Mouse (Mus musculus) left cerebral cortex, postnatal 14 days (tissue): ENCODE measurements at regions not wholly inside any gene's neighbourhood (a gene's known extent, or its start where the extent isn't known, plus 50 kb on each side); places are given as distances from the start of the nearest gene placed in this dataset.

ENCODE experiments used
- DNase-seq, 2 experiments: peaks; one replicate each; pipeline ENCODE4 v3.0.0; 2021 to 2022; ENCODE audit warnings: low spot score in 2 of 2, mixed read lengths in 1 of 2
- intact Hi-C: fragments of 180-260 bp; cut with DNase I; formaldehyde crosslinking; loops from one replicate; pipeline ENCODE4 v1.15.1; 2025

DNA sequence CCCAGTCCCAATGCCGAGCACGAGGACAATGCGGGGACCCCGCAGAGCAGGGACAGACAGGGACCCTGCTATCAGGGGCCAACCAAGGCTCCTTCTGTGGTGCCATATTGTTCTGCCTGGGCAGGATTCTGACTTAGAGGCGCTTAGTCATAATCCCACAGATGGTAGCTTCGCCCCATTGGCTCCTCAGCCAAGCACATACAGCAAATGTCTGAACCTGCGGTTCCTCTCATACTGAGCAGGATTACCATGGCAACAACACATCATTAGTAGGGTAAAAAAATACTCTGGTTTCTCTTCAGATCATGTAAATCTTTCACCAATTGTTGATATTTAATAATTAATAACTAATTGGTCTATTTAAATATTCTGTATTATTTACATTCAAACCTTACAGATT lies 2140.3 kb upstream of the Cdh20 start:
- intact Hi-C loops = no loop called here
- DNase-seq = peak; percentile 97 to 98

DNA sequence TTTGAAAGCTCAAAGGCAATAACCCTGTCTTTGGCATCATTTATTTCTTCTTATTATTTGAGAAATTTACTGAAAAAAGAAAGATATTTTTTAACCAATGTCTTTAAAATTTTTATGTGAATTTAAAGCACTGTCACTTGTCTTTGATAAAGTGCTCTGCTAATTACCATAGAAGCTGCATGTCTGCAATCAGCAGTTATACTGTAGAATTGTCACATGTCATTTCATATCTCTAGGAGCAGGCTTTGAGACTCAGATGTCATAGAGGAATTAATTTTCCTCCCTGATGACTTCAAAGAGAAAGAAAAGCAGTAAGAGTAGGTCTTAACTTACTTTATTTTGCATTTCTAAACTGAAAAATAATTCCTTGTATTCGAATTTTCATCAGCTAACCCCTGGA lies 2123.9 kb upstream of the Cdh20 start:
- intact Hi-C loops = no loop called here

DNA sequence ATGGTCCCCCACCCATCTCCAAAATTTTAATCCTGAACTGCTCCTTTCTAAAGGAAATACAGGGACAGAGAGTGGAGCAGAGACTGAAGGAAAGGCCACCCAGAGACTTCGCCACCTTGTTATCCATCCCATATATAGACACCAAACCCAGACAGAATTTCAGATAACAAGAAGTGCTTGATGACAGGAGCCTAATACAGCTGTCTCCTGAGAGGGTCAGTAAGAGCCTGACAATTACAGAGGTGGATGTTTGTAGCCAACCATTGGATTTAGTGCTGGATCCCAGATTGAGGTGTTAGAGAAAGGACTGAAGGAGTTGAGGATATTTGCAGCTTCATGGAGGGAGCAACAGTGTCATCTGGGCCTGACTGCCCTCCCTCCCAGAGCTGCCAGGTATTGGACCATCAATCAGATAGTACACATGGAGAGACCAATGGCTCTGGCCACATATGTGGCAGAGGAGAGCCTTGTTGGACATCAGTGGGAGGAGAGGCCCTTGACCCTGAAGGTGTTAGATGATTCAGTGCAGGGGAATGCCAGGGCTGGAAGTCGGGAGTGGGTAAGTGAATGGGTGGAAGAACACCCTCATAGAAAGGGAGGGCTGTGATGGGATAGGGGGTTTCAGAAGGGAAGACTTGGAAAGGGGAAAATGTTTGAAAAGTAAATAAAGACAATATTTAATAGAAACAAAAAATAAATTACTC lies 2080.8 kb upstream of the Cdh20 start:
- intact Hi-C loops = no loop called here
- DNase-seq = no peak

More for the DNA sequence above, 2123.9 kb upstream of the Cdh20 start:
- no peak for DNase-seq

DNA sequence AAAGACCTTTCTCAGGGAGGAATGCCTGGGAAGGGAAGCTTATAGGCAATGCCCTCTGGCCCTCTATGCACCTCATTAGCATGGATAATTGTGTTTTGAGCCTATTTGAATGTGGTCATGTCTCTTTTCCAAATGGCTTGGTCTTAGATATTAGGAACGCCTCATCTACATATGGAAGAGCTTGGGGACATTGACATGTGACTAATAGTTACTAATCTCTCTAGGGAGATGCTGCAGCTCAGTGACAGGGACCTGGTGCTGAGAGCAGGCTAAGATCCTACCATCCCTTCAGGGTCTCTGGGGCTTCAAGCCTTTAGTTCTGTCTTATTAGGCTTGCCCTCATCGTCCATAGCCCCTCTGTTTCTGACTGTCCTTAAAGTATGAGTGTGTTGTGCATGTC lies 2051.9 kb upstream of the Cdh20 start:
- DNase-seq = no peak
- intact Hi-C loops = no loop called here

DNA sequence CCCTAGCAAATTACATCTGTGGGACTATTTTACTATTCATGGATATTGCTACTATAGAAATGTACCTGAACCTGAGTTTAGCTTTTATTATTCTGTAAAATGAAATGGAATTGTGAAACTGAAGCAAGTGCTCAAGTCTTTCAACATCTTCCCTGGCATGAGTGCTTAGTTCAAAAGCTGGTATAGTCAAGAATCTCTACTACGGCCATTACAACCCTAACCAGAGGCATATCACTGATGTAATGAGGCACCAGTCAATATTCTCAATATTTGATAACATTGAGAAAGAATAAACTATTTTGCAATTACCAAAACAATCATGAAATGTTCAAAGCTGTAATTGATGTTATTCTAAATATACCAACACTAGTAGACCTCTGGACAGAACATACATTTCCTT lies 2034.3 kb upstream of the Cdh20 start:
- intact Hi-C loops = no loop called here
- DNase-seq = no peak

DNA sequence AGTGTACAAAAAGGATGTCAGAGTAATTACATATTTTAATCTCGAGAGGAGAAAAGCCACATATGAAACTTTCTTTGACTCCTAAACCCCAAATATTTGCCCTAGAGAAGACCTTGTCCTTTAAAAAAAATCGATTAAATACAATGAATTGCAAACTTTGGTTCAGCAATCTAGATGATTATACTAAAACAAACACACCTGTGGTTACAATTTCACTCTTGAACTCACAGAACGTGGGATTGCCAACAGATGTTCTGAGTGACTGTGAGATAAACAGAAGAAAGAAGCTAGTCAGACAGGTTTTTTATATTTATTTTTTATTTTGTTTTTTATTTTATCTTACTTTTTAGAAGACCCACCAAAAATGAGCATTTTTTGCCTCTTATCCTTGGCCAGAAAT lies 2032.9 kb upstream of the Cdh20 start:
- intact Hi-C loops = no loop called here
- DNase-seq = no peak

DNA sequence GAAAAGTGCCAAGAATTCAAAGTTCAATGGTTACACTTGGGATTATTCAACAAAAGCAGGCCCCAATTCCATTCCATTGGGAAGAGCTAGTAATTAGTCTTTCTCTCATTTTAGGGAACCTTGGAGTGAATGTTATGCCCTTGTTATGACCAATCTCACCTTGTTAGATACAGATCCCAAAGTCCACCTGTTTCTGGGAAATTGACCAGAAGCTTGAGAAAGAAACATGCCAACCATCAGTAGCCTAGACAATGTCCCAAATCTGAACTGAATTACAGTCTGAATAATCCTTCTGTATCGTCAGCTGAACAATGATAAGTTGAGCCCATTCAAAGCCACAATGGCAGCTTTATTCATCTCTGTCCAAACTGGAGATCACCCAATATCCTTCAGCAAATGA lies 2010.4 kb upstream of the Cdh20 start:
- intact Hi-C loops = no loop called here
- no peak for DNase-seq
